Mouse (Mus musculus) mouse embryonic stem cell (cell line): ENCODE results near the gene Klra9.
"Not testable (repeated sequence)": the region's sequence is repeated elsewhere in the genome, so short reads cannot be mapped to it uniquely, and the experiment has no call there.

ENCODE experiments used
- in situ Hi-C, 2 experiments: fragments of 300-500 bp; cut with MboI; formaldehyde crosslinking; loops; 1 replicate in 1 of 2; 3 replicates in 1 of 2; pipeline ENCODE4 v1.14.3; 2019 to 2020; ENCODE audit warnings: low sequenced_read_pairs in 2 of 2, low pct_unique_long_range_greater_than_20kb in 1 of 2, mixed read lengths in 1 of 2; ENCODE audit not compliant: unreplicated experiment in 1 of 2

Gene Klra9

DNA sequence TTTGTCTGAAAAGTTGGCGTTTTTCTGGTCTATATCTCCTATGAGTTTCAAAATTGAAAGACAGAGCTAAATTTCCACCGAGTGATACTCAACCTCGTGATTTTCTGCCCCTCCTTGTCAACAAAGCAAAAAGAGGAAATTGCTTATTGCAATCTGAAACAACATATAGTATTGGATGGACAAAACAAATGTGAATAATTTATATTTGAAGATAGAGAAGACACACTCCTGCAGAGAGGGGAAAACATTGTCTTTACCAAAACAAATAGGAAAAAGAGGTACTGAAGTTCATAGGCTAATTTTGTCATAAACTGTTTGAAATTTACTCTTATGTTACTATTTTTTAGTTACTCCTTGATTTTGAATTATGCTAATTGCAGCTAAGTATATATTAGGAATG lies at the start of gene Klra9:
Gene Klra9 (minus strand): TSS at position 101 of the 400 bp plus-strand sequence.
- in situ Hi-C loops: not testable (repeated sequence)

DNA sequence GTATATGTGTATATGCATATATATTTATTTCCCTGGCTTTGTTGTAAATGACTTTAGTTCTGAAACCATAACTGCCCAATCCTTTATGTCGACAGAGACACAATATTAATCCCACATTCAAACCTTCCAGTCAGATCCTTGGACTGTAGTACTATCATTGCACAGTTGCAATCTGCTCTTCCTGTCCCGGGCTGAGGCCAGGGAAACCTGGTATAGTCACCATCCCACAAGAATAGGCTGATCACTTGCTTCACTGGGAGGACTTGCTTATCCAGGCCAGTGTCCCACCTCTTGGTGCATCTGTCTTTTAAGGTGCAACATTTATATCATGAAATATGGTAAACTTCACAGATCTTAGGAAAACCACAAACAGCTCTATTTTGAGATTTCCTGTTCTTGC lies 44.6 kb upstream of the Klra9 start:
- in situ Hi-C loops: no loop called here

- in situ Hi-C loops: no loop called here
Observed at GRCm38 (mm10) chr6:130236635-130237034, 43.7 kb upstream of the Klra9 start.

GRCm38 (mm10) chr6:130233222-130233621 lies 40.3 kb upstream of the Klra9 start, which contains the start of gene Klra7:
Gene Klra7, minus strand, starts transcription at chr6:130233322.
- in situ Hi-C loops: no loop called here

DNA sequence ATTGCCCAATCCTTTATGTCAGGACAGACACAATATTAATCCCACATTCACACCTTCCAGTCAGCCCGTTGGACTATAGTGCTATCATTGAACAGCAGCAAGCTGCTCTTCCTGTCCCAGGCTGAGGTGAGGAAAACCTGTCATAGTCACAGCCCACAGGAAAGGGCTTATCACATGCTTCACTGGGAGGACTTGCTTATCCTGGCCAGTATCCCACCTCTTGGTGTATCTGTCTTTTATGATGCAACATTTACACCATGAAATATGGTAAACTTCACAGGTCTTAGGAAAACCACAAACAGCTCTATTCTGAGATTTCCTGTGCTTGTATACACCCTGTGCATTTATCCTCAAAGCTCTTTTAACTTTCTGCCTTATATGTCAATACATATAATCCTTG lies 4.5 kb upstream of the Klra9 start:
- in situ Hi-C loops: not testable (repeated sequence)

- in situ Hi-C loops: not testable (repeated sequence)
Observed at GRCm38 (mm10) chr6:130129798-130130197, 63.1 kb downstream of the Klra9 start, which contains the start of gene Klra8. Gene Klra8, minus strand, starts transcription at chr6:130129898.
